Mouse (Mus musculus) gastrocnemius, postnatal 25 days (tissue): ENCODE measurements around the gene Lrrc4. TPM values are rescaled to one million over a fixed set of nuclear protein-coding genes. Genes with fewer than 3 reads are reported as not detected.

ENCODE experiments used
- DNase-seq: peaks from one replicate; pipeline ENCODE4 v3.0.0; 2022
- total RNA-seq, 2 experiments: library from RNA; stranded (reverse); gene quantifications; 1 replicate in 1 of 2; 2 replicates in 1 of 2; pipeline ENCODE4 v1.2.3; 2021

The Lrrc4 gene
- total RNA-seq, 2 experiments from 2014 or later: 0.19 to 0.49 TPM

DNA sequence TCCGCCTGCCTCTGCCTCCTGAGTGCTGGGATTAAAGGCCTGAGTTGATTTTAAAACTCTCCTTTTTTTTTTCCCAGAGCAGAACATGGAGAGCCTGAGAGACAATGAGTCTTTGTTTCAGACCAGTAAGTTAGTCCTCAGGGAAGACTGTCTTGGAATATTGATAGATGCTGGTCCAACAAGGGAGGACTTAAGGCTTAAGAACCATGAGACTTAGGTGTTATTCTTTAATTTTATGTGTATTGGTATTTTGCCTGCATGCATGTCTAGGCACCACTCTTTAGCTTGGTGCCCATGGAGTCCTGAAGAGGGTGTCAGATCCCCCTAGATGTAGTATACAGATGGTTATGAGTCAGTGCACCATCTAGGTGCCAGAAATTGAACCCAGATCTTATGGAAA, 156.9 kb downstream of the Lrrc4 start:
- no peak for DNase-seq

DNA sequence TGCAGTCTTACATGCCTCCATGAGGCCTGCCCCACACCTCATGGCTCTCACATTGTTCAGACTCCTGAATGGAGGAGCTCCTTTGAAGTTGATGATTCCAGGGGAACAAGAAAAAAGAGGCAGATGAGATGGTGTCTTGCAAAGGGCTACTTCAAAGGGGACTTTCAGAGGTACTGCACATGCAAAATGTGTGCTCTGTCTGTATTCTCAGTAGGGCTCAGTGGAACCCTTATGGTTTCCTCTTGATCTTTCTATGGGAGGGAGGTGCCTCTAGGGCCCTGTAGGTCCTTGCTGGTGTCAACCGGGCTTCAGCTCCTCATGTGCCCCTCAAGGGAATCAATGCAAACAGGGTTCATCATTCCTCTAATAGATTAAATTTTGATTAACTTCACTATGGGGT, 159.2 kb downstream of the Lrrc4 start:
- DNase-seq: no peak

DNA sequence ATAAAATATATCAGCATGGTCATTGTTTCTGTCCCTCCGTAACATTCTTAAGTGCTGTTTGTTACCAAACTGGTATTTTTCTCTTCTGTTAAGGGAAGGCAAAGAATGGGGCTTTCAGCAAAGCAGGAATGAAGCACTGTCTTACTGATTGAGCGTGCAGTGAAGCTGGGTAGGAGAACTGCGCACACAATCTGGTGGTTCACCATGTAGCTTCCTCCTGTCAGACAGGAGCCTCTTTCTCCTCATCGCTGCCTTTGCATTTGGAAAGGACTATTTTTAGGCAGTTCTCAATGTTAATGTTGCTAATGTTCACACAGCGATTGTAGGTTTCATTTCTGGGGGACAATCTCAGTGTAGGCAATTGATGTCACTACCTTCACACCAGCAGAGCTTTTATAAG, 162.3 kb downstream of the Lrrc4 start:
- no peak for DNase-seq

DNA sequence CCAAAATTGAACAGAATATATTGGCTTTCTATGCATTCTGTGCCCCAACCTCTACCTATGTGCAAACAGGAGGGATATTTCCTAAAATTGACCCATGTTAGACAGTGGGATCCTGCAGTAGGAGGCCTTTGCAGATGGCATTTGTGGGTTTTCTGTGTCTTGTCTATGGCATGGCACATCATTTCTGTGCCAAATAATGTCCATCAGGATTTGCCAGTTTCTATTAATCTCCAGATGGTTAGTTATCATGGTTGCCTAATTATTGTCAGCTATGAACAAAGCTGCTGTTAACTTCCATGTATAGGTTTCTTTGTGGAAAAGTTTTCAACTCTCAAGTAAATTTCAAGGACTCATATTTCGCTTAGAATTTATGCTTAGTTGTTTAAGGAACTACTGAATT, 164.0 kb downstream of the Lrrc4 start:
- DNase-seq: no peak

DNA sequence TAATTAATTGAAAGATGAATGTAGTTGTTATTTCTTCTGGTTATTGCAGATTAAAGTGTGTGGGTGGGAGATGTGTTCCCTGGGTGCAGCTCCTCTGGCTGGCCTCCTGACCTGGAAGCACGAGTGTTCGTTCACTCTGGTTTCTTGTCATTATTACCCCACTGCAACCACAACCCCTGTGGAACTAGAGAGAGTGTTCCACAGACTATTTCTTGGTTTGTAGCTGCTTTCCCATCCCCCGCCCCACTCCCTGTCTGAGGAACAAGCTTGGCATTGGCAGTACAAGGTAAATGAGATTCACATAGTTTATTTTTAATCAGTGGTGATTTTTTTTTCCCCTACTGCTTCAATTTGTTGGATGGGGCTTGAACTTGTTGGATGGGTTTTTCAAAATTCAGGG, 166.8 kb downstream of the Lrrc4 start:
- no peak for DNase-seq

DNA sequence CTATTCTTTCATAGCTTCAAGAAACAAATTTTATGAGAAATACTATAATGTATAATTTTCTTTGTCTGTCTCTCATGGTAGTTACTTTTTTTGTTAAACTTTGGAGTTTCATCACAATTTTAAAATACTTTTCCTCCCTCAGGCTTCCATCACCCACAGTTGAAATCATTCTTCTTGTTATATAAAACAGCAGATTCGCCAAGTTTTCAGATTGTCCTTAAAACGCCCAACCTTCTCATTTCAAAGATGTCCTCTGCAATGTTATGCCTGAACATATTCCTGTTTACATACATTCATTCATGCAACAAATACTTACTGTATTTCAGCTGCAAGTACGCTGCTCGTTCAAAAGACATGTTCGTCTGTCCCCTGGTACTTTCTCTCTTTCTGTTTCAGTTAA, 167.9 kb downstream of the Lrrc4 start:
- no peak for DNase-seq

DNA sequence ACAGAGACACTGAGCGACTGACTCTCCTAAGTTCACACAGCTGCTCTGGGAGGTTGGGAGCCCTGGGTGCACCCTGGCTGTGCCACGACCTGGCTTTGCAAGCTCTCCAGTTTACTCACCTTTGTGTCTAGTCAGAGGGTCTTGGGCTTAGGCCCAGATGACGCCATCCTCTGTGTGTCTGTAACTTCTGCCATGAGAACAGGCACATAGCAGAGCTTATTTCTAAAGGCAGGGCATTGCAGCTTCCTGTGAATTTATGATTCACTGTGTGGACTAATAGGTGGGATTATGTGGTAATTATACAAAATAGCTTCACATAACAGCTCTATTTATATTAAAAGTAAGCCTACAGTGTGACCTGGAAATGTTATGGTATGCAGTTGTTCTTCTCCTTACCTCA, 168.5 kb downstream of the Lrrc4 start:
- no peak for DNase-seq

DNA sequence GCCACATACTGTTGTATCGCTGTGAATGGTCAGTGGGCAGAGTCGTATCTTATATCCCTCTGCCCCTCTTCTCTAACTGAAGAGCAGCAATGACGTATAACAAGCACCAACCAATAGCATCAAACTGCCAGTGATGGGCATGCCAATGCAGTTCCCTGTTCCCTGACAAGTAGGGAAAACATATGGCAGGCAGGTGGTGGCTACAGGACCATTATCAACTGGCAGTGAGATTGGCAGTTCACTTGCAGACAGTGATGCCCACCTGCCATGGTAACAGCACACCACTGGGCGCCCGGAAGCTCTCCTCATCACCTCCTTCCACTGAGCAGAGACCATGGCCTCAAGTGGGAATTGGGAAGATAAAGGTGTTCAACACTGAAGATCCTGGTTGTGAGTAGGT, 175.0 kb downstream of the Lrrc4 start:
- DNase-seq: no peak

DNA sequence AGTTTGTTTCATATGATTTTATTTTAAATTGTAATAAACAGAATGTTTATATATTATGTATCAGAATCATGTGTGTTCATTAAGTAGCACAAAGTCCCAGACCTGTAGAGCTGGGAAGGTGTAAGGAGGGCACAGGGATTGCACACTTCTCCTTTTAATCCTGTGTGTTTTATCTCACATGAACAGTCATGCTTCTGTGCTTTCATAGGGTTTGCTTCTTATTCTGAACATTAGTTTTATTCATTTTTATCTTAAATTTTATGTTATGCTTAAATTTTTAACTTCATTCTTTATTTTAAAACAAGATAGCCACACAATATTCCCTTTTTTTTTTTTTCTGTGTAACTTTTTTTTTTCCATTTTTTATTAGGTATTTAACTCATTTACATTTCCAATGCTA, 186.3 kb downstream of the Lrrc4 start:
- DNase-seq: no peak

DNA sequence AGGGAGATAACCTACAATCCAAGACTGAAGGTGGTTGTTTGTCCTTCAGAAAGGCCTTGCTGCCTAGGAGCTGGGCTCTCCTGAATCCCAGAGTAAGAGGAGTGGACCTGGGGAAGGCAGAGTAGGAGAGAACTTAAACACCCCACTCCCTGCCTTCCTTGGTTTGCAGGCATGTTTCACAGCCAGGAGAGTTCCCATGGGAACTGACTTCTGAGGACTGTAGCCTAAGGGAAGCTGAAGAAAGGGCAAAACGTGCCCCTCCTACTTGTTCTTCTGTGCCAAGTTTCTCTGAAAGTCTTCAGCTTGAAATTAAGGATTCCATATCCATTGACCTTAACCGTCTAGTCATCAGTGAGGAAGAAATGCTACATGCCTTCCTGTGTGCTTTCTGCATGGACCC, 188.6 kb downstream of the Lrrc4 start:
- DNase-seq: no peak

DNA sequence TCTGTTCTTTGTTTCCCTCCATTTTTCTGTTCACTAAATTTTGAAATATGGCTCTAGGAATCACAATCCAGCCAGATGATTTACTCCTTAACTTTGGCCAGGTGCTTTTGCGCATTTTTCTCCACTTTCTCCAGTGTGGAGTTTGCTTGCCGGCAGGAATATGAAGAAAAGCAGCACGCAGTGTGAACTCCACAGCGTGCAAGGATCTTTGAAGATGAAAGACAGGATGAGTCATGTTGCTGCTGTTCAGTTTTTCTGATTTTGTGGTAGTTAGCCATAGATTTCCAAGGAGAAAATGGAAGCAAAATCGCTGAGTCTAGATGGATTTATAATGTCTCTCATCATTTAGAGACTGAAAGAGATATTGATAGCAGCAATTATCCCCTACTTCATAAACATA, 191.5 kb downstream of the Lrrc4 start:
- DNase-seq: no peak

DNA sequence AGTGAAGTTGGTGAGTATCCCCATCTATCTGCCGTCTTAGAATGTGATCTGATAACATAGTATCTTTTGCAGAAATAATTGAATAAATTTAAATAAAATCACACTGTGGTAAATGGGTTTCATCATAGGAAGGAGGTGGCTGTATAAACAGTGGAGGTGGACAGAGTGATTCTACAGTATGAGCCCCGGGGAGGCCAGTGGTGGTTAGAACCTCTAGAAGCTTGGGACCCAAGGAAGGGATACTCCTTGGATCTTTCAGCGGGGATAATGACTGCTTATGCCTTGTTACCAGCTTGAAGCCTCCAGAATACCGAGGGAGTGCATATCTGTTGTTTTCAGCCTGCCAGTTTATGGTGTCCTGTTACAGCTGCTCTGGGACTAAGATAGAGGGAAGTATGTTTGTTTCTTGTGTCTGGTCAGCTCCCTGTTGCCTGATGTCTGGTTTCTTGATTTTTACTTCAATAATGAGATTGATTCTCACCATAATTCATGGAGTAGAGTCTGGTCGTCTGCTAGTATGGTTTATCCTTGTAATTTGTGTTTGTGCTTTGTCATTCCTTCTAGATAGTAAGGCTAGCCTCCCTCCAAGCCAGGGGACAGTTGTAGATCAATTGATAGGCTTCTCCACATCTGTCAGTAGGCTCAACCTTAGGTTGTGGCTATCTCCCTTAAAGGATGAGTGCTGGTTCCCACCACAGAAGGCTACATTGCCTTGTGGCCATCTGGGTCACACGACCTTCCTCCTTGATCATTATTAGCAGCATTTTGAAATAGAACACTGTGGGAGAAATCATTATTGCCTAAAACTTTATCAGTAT, 195.8 kb downstream of the Lrrc4 start:
- no peak for DNase-seq

DNA sequence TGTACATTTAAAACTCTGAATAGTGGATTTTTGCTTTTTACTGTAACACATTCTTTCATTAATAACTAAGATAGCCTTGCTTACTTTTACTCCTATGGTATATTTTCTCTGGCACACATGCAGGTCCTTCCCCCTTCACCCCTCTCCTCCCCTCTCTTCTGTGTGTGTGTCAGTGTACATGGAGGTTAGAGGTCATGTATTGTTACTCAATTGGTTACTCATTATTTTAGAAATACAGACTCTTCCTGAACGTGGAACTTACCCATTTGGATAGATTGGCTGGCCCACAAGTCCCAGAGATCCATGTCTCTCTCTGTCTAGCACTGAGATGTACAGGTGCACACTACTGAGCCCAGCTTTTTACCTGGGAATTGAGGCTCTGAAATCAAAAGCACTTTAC, 196.5 kb downstream of the Lrrc4 start:
- DNase-seq: no peak

DNA sequence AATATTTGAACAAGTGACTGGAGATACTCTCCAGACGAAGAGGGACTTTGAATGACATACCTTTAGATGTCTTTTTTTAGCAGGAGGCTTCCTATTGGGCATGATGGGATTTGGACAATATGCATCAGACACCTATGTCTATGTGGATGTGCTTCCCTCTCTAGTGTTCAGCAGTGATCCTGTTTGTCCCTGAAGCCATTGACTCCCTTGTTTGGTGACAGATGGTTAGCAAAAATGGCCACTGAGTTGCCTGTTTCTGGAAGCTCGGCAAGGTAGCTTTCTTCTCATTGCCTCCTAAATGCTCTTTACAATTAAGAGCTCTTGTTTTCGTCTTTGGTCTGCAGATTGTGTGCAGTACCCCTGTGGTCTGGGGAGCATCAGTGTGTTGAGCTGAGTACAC, 197.9 kb downstream of the Lrrc4 start:
- DNase-seq: no peak

DNA sequence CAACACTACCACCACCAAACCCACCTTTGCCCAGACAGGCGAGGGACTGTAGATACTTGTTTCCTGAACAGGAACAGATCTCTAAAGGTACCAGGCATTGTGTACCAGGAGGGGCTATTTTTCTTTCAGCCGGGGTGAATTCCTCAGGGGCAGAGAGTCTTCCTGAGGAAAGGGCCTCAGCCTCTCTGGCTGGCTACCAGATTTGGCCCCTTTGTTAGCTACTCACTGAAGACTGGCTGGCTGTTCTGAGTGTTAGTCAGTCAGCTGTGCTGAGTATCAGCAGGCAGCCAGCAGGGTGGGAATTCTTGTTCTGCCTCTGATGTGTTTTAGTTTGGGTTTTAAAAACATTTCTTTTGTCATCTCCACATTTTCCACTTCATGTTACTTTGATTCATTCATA, 198.4 kb downstream of the Lrrc4 start:
- DNase-seq: no peak

DNA sequence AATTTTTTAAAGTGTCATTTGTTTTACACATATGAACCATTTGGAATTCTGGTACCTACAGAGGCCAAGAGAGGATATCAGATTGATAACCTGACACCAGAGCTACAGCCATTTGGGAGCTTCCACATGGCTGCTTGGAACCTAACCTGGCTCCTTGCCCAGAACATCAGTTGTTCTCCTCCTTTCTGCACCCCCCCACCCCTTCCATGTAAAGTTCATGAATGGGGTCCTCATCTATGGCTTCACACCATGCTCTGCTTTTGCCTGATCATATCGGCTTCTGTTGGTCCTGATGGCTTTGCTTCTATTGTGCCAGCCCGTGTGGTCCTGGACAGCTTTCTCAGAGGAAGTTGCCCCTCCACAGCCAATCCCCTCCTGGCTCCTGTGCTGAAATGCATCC, 200.6 kb downstream of the Lrrc4 start:
- no peak for DNase-seq

DNA sequence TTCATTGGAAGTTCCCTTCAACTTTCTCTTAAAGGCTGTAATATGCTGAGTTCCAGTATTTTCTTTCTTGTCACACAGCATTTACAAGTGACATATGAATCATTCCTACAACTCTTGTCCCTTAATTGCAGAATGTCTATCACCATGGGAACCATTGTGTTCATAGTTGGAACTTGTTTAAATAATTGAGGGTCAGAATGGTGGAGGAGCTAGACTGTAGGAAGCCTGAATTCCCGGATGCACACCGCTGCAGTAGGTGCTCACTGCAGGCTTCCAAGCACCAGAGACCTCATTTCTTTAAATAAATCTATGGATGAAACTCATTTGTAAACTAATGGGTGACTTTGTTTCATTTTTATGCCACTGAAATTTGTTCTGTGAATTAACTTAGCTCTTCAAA, 201.7 kb downstream of the Lrrc4 start:
- DNase-seq: no peak

DNA sequence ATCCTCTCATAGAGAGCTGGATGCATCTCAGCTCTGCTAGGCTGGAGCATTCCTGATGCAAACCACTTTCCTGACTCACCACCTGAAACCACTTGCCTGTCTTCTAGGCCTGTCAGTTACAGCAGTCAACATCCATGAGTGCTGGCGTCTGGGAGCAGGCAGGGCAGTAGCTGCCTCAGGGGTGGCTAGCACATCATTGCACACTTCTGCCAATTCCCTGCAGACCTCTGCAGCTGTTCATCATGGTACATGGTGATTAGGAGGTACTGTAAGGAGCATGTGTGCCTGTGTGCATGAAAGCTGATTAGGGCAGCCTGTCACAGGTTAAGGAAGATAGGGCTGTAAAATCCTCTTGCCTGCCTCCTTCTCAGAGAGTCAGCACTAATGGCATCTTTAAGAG, 203.1 kb downstream of the Lrrc4 start:
- no peak for DNase-seq

DNA sequence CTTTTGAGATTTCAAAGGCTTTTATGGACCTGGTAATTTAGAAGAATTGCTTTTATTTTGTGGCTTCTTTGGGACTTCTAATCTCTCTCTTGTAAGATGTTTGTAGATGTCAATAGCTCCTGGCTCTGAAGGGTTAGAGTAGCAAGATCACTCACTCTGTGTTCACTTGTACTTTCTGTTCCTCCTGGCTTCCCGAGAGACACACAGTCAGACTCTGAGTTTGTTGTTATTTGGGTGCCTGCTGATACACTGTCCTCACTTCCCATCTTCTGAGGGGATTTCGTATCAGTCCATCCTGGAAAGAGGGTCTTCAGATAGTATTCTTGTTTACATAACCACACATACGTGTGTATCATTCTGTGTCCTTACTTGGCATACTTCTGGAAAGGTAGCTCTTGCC, 208.6 kb downstream of the Lrrc4 start:
- DNase-seq: no peak

DNA sequence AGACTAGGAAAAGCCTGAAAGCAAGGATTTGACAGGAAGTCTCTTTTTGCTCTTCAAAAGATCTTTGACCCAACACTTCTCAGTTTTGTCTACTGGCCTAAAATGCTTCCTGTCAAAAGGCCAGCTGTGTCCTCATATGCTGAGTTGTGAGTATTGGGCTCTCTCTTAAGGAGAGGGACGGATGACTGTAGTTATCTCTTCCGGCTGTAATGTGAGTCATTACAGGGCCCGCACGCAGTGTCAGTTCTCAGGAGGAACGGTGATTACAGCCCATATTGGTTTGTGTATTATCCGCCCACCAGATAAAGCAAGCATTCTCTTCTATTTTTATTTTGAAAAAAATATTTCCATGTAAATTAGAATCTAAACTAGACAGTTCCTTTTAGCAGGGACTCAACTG, 209.0 kb downstream of the Lrrc4 start:
- peak; percentile 12 for DNase-seq

DNA sequence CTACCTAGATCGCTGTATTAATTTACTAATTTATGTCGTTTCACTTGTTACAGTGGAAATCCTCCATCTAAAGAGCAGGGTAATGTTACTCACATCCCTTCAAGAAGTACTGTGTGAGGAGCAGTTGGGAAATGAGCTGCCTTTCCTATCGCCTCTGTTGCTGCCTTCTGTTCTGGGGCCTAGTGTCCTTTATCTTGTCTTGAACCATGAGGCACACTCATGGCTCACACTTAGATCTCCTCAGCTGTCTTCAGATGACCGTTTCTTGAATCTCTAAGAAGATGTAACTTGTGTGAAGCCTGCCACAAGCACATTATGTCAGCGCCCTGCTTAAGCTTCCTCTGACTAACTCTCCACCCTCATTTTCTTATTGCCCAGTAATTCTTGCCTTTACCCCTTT, 209.6 kb downstream of the Lrrc4 start:
- no peak for DNase-seq

DNA sequence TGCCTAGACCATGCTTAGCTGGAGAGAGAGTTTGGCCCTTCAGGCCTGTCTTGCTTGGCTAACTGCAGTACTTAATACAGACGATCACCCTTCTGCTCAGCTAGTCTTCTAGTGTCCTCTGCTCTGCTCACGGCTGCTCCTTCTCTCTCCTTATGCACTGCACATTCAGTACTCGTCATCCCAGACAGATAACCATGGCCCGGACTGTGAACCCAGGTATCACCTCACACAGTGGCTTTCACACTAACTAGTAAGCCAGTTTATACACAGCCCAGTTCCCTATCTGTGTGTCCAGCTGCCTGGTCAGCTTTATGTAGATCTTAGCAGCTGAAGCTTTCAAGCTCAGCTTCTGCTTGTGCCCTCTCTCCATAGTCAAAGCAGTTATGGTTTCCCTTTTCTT, 210.1 kb downstream of the Lrrc4 start:
- DNase-seq: no peak

DNA sequence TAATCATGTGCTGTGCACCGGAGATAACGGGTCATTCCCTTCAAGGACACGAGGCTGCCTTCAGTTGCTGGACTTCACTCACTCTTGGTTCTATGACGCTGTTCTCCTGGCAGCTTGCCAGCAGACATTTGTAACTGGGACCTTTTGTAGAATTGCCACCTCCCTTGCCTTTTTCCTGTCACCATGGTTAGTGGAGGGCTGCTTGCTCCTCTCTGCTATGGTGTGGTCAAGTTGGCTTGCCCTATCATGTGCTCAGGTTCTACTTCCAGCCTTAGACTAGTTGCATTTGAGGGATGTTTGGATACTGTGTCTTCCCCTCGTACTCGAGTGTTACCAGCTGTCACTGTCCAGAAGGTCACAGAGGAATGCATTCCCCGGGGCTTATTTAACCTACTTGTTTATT, 212.8 kb downstream of the Lrrc4 start:
- peak; percentile 23 for DNase-seq

DNA sequence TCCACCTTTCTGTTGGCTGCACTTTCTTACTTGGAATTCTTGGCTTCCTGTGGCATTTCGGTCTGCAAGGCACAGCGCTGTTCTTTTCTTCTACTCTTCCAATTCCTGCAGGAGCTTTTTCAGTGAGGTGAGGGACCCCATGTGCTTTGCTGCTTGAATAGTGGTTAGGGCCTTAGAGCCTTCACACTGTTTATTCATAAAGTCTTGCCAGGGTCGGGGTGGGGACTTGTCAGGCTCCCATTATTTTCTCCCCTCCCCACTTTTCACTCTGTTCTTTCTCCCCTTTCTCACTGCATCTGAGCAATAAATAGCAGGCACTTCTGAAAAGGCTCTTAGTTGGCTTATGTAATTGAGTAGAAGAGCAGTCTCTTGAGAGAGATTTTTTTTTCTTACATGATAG, 213.2 kb downstream of the Lrrc4 start:
- DNase-seq: no peak

DNA sequence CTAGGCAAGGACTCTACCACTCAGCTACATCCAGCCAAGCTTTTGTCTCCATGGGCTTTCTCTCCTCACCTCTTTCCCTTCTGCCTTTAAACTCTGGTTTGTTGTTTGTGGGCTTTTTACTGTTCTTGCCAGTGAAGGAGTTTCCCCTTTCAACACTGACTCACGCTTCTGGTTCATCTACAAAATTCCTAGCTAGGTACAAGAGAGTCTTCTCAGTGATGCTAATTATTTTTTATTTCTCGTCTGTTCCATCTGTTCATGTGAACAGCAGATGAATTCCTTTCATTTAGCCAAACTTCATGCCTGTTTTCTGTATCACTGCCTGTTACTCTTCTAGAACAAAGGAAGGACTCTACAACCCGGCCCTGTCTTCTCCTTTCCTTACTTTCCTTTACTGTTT, 215.6 kb downstream of the Lrrc4 start:
- DNase-seq: no peak
